Mouse (Mus musculus) neural tube, embryonic 10.5 days (tissue): ENCODE measurements at regions not wholly inside any gene's neighbourhood (a gene's known extent, or its start where the extent isn't known, plus 50 kb on each side); places are given as distances from the start of the nearest gene placed in this dataset.

Experiments
- DNase-seq: peaks from one replicate; pipeline ENCODE4 v3.0.0-alpha.2; 2017; ENCODE audit warnings: low spot score; ENCODE audit errors: extremely low spot score

GRCm38 (mm10) chr14:110276192-110276591 lies 478.8 kb downstream of the Slitrk6 start:
- DNase-seq: no peak

- DNase-seq: no peak
These were observed 483.7 kb downstream of the Slitrk6 start for GRCm38 (mm10) chr14:110271270-110271669.

- no peak for DNase-seq
These were observed 510.5 kb downstream of the Slitrk6 start for GRCm38 (mm10) chr14:110244466-110244865.

GRCm38 (mm10) chr14:110243549-110243948 lies 511.4 kb downstream of the Slitrk6 start:
- DNase-seq: no peak

GRCm38 (mm10) chr14:110238800-110239199 lies 516.1 kb downstream of the Slitrk6 start:
- DNase-seq: no peak

- DNase-seq: no peak
These were observed 530.1 kb downstream of the Slitrk6 start for GRCm38 (mm10) chr14:110224678-110225446.

GRCm38 (mm10) chr14:110190987-110191607 lies 563.9 kb downstream of the Slitrk6 start:
- DNase-seq: no peak

GRCm38 (mm10) chr14:110190471-110190870 lies 564.5 kb downstream of the Slitrk6 start:
- no peak for DNase-seq

- no peak for DNase-seq
These were observed 575.8 kb downstream of the Slitrk6 start for GRCm38 (mm10) chr14:110179166-110179565.

- DNase-seq: no peak
These were observed 583.5 kb downstream of the Slitrk6 start for GRCm38 (mm10) chr14:110171162-110172117.

- DNase-seq: no peak
These were observed 586.3 kb downstream of the Slitrk6 start for GRCm38 (mm10) chr14:110168632-110169031.

GRCm38 (mm10) chr14:110128265-110128664 lies 626.7 kb downstream of the Slitrk6 start:
- DNase-seq: no peak

- no peak for DNase-seq
These were observed 628.8 kb downstream of the Slitrk6 start for GRCm38 (mm10) chr14:110125936-110126710.

- DNase-seq: no peak
These were observed 632.2 kb downstream of the Slitrk6 start for GRCm38 (mm10) chr14:110122710-110123109.

- DNase-seq: no peak
These were observed 639.4 kb downstream of the Slitrk6 start for GRCm38 (mm10) chr14:110115578-110115977.

- no peak for DNase-seq
These were observed 654.1 kb downstream of the Slitrk6 start for GRCm38 (mm10) chr14:110100852-110101251.

- DNase-seq: peak; percentile 15
These were observed 676.6 kb downstream of the Slitrk6 start for GRCm38 (mm10) chr14:110078351-110078750.

- no peak for DNase-seq
These were observed 707.2 kb downstream of the Slitrk6 start for GRCm38 (mm10) chr14:110047748-110048147.

- DNase-seq: no peak
These were observed 711.7 kb downstream of the Slitrk6 start for GRCm38 (mm10) chr14:110043211-110043610.

- no peak for DNase-seq
These were observed 733.1 kb downstream of the Slitrk6 start for GRCm38 (mm10) chr14:110021812-110022211.

GRCm38 (mm10) chr14:110015126-110015525 lies 739.8 kb downstream of the Slitrk6 start:
- DNase-seq: no peak
